Mouse (Mus musculus): ENCODE measurements around the gene Wdr59. TPM values are rescaled to one million over a fixed set of nuclear protein-coding genes. Genes with fewer than 3 reads are reported as not detected.
A peak's percentile ranks its signal among the peaks of the same experiment; 100 is the strongest.

Gene Wdr59
- polyA plus RNA-seq, 1 experiment from 2014 or later, result 4.2 TPM

- no peak for DNase-seq (ENCODE audit: low spot score)
- 91% methylated on average over 12 of the region's 12 CpGs for WGBS
- peaks cover 17% of the 10 kb centered on the region; the same call in 1 of the 2 replicates for H3K36me3 ChIP-seq
Observed at GRCm38 (mm10) chr8:111471526-111472081, 50.3 kb downstream of the Wdr59 start.

GRCm38 (mm10) chr8:111469013-111469412 is 52.9 kb downstream of the Wdr59 start:
- no peak for DNase-seq (ENCODE audit: low spot score)
- 92% methylated on average over 6 of the region's 6 CpGs for WGBS
- H3K27ac ChIP-seq (replicated peaks), result no peak overlapping the region
- no peak overlapping the region for H3K4me3 ChIP-seq
- no peaks in the 10 kb centered on the region for H3K4me1 ChIP-seq
- no peaks in the 10 kb centered on the region for H3K27me3 ChIP-seq (ENCODE audit: low read depth, poor library complexity, severe bottlenecking)
- H3K36me3 ChIP-seq, result 0 out of 2 replicates have a peak, but pooled peaks cover 4% of the 10 kb centered on the region
- H3K9me3 ChIP-seq (replicated peaks), result no peaks in the 10 kb centered on the region

More at GRCm38 (mm10) chr8:111471526-111472081, 50.3 kb downstream of the Wdr59 start:
- no peak overlapping the region for H3K27ac ChIP-seq (replicated peaks)
- no peaks in the 10 kb centered on the region for H3K27me3 ChIP-seq (ENCODE audit: low read depth, poor library complexity, severe bottlenecking)
- no peak overlapping the region for H3K4me3 ChIP-seq
- no peaks in the 10 kb centered on the region for H3K9me3 ChIP-seq (replicated peaks)
- no peaks in the 10 kb centered on the region for H3K4me1 ChIP-seq

- no peaks in the 10 kb centered on the region for H3K4me1 ChIP-seq
- 81% methylated on average over 1 of the region's 1 CpGs for WGBS
- H3K4me3 ChIP-seq, result no peak overlapping the region
- H3K36me3 ChIP-seq, result peaks cover 11% of the 10 kb centered on the region
- no peaks in the 10 kb centered on the region for H3K27me3 ChIP-seq (ENCODE audit: low read depth, poor library complexity, severe bottlenecking)
- no peaks in the 10 kb centered on the region for H3K9me3 ChIP-seq (replicated peaks)
- no peak for DNase-seq (ENCODE audit: low spot score)
- H3K27ac ChIP-seq (replicated peaks), result no peak overlapping the region
Observed at GRCm38 (mm10) chr8:111465341-111465740, 56.6 kb downstream of the Wdr59 start.

- H3K36me3 ChIP-seq, result peaks cover 13% of the 10 kb centered on the region
- no peak for DNase-seq (ENCODE audit: low spot score)
- no peak overlapping the region for H3K4me3 ChIP-seq
- no peaks in the 10 kb centered on the region for H3K4me1 ChIP-seq
- H3K27ac ChIP-seq (replicated peaks), result no peak overlapping the region
- WGBS, result 92% methylated on average over 4 of the region's 4 CpGs
- H3K9me3 ChIP-seq (replicated peaks), result no peaks in the 10 kb centered on the region
- no peaks in the 10 kb centered on the region for H3K27me3 ChIP-seq (ENCODE audit: low read depth, poor library complexity, severe bottlenecking)
Observed at GRCm38 (mm10) chr8:111464526-111464925, 57.4 kb downstream of the Wdr59 start.

GRCm38 (mm10) chr8:111449671-111450070 is 72.2 kb downstream of the Wdr59 start:
- no peak overlapping the region for H3K4me3 ChIP-seq
- 78% methylated on average over 4 of the region's 4 CpGs for WGBS
- no peaks in the 10 kb centered on the region for H3K9me3 ChIP-seq (replicated peaks)
- H3K27ac ChIP-seq (replicated peaks), result no peak overlapping the region
- DNase-seq (ENCODE audit: low spot score), result no peak
- H3K27me3 ChIP-seq (ENCODE audit: low read depth, poor library complexity, severe bottlenecking), result no peaks in the 10 kb centered on the region
- H3K4me1 ChIP-seq, result no peaks in the 10 kb centered on the region
- peaks cover 14% of the 10 kb centered on the region for H3K36me3 ChIP-seq

GRCm38 (mm10) chr8:111445960-111446660 is 75.8 kb downstream of the Wdr59 start:
- Histone ChIP-seq H3K36me3 (peaks cover 13% of the 10 kb centered on the region), H3K27ac (replicated peaks) (no peak overlapping the region), H3K4me1 (no peaks in the 10 kb centered on the region), H3K9me3 (replicated peaks) (no peaks in the 10 kb centered on the region), H3K27me3 (ENCODE audit: low read depth, poor library complexity, severe bottlenecking) (no peaks in the 10 kb centered on the region), H3K4me3 (no peak overlapping the region)
- DNase-seq (ENCODE audit: low spot score), result no peak
- WGBS, result 73% methylated on average over 4 of the region's 4 CpGs

GRCm38 (mm10) chr8:111445558-111445957 is 76.3 kb downstream of the Wdr59 start:
- no peaks in the 10 kb centered on the region for H3K9me3 ChIP-seq (replicated peaks)
- DNase-seq (ENCODE audit: low spot score), result no peak
- no peak overlapping the region for H3K4me3 ChIP-seq
- no peaks in the 10 kb centered on the region for H3K4me1 ChIP-seq
- no peak overlapping the region for H3K27ac ChIP-seq (replicated peaks)
- WGBS, result 93% methylated on average over 18 of the region's 18 CpGs
- peaks cover 7% of the 10 kb centered on the region; the same call in 1 of the 2 replicates for H3K36me3 ChIP-seq
- no peaks in the 10 kb centered on the region for H3K27me3 ChIP-seq (ENCODE audit: low read depth, poor library complexity, severe bottlenecking)

GRCm38 (mm10) chr8:111444245-111444644 is 77.6 kb downstream of the Wdr59 start:
- H3K27ac ChIP-seq (replicated peaks), result no peak overlapping the region
- H3K36me3 ChIP-seq, result 0 out of 2 replicates have a peak, but pooled peaks cover 2% of the 10 kb centered on the region
- H3K4me3 ChIP-seq, result no peak overlapping the region
- 95% methylated on average over 4 of the region's 4 CpGs for WGBS
- DNase-seq (ENCODE audit: low spot score), result no peak
- H3K27me3 ChIP-seq (ENCODE audit: low read depth, poor library complexity, severe bottlenecking), result no peaks in the 10 kb centered on the region
- H3K4me1 ChIP-seq, result no peaks in the 10 kb centered on the region
- no peaks in the 10 kb centered on the region for H3K9me3 ChIP-seq (replicated peaks)

- 31% methylated on average over 9 of the region's 9 CpGs for WGBS
- Histone ChIP-seq H3K27ac (replicated peaks) (no peak overlapping the region), H3K36me3 (no peaks in the 10 kb centered on the region)
Observed at GRCm38 (mm10) chr8:111439189-111439588, 82.7 kb downstream of the Wdr59 start.

GRCm38 (mm10) chr8:111435071-111435828 is 86.6 kb downstream of the Wdr59 start:
- Histone ChIP-seq H3K4me3 (no peak overlapping the region), H3K9me3 (replicated peaks) (no peaks in the 10 kb centered on the region), H3K27me3 (ENCODE audit: low read depth, poor library complexity, severe bottlenecking) (no peaks in the 10 kb centered on the region), H3K4me1 (no peaks in the 10 kb centered on the region), H3K27ac (replicated peaks) (no peak overlapping the region), H3K36me3 (no peaks in the 10 kb centered on the region)
- WGBS, result 82% methylated on average over 11 of the region's 11 CpGs
- DNase-seq (ENCODE audit: low spot score), result no peak

More at GRCm38 (mm10) chr8:111439189-111439588, 82.7 kb downstream of the Wdr59 start:
- Histone ChIP-seq H3K27me3 (ENCODE audit: low read depth, poor library complexity, severe bottlenecking) (no peaks in the 10 kb centered on the region), H3K4me1 (no peaks in the 10 kb centered on the region), H3K9me3 (replicated peaks) (no peaks in the 10 kb centered on the region), H3K4me3 (no peak overlapping the region)
- peak; percentile 51 for DNase-seq (ENCODE audit: low spot score)

- Histone ChIP-seq H3K27me3 (ENCODE audit: low read depth, poor library complexity, severe bottlenecking) (no peaks in the 10 kb centered on the region), H3K27ac (replicated peaks) (no peak overlapping the region)
Observed at GRCm38 (mm10) chr8:111424646-111425045, 97.2 kb downstream of the Wdr59 start.

GRCm38 (mm10) chr8:111424181-111424580 is 97.7 kb downstream of the Wdr59 start:
- no peaks in the 10 kb centered on the region for H3K4me1 ChIP-seq
- H3K36me3 ChIP-seq, result no peaks in the 10 kb centered on the region
- H3K27me3 ChIP-seq (ENCODE audit: low read depth, poor library complexity, severe bottlenecking), result no peaks in the 10 kb centered on the region
- no peak for DNase-seq (ENCODE audit: low spot score)
- 93% methylated on average over 11 of the region's 11 CpGs for WGBS
- H3K9me3 ChIP-seq (replicated peaks), result no peaks in the 10 kb centered on the region
- H3K4me3 ChIP-seq, result no peak overlapping the region
- H3K27ac ChIP-seq (replicated peaks), result no peak overlapping the region

More at GRCm38 (mm10) chr8:111424646-111425045, 97.2 kb downstream of the Wdr59 start:
- no peaks in the 10 kb centered on the region for H3K9me3 ChIP-seq (replicated peaks)
- 93% methylated on average over 9 of the region's 9 CpGs for WGBS
- no peak for DNase-seq (ENCODE audit: low spot score)
- no peak overlapping the region for H3K4me3 ChIP-seq
- no peaks in the 10 kb centered on the region for H3K4me1 ChIP-seq
- no peaks in the 10 kb centered on the region for H3K36me3 ChIP-seq

- H3K4me1 ChIP-seq, result no peaks in the 10 kb centered on the region
- no peak overlapping the region for H3K27ac ChIP-seq (replicated peaks)
- no peaks in the 10 kb centered on the region for H3K27me3 ChIP-seq (ENCODE audit: low read depth, poor library complexity, severe bottlenecking)
- no peak overlapping the region for H3K4me3 ChIP-seq
- no peak for DNase-seq (ENCODE audit: low spot score)
- H3K36me3 ChIP-seq, result no peaks in the 10 kb centered on the region
- 89% methylated on average over 2 of the region's 2 CpGs for WGBS
- H3K9me3 ChIP-seq (replicated peaks), result no peaks in the 10 kb centered on the region
Observed at GRCm38 (mm10) chr8:111422614-111423013, 99.3 kb downstream of the Wdr59 start.

Data from midbrain, embryonic 10.5 days (tissue).